Mouse (Mus musculus): ENCODE data around the gene Qk.

DNA sequence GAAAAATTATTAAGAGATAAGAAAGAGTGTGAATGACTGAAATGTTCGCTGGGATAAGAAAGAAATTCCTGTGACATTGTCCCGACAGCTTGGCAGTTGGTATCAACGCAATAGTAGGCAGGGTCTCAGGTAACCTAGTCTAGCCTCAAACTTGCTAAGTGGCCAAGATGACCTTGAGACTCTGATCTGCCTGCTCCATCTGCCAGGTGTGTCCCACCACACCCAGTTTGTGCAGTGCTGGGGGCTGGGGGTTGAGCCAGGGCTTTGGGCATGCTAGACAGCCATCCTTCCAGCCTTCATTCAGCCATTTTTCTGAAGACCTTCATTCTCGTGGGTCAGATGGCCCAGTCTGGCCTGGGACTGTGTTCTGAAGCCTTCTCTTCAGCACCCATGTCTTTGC, 46.9 kb upstream of the Qk start:
- no peak for TF ChIP-seq CTCF (IDR thresholded peaks at IDR 0.05 in 2 of 3, conservative IDR thresholded peaks at IDR 0.05 in 1 of 3; ENCODE audit: control insufficient read depth in 1 of 3, insufficient read depth in 1 of 3, low read depth in 2 of 3, low read length in 3 of 3, poor library complexity in 1 of 3, severe bottlenecking in 1 of 3)
- TF ChIP-seq GATA1 (IDR thresholded peaks at IDR 0.05; ENCODE audit: low read depth, low read length), result no peak
- TF ChIP-seq MAZ (IDR thresholded peaks at IDR 0.05; ENCODE audit: low read depth, low read length), result no peak
- no peak for TF ChIP-seq EP300 (IDR thresholded peaks at IDR 0.05; ENCODE audit: low read depth in 1 of 2, low read length in 2 of 2)
- no peak for TF ChIP-seq USF1 (IDR thresholded peaks at IDR 0.05; ENCODE audit: low read depth, low read length)
- no peak for TF ChIP-seq NELFE (IDR thresholded peaks at IDR 0.05; ENCODE audit: low read depth, low read length)
- TF ChIP-seq NRF1 (IDR thresholded peaks at IDR 0.05; ENCODE audit: insufficient read depth, low read depth, low read length, poor library complexity, severe bottlenecking), result no peak
- no peak for TF ChIP-seq MEF2A (IDR thresholded peaks at IDR 0.05; ENCODE audit: extremely low read depth, insufficient replicate concordance, low read depth, low read length, poor library complexity, severe bottlenecking)

Data from MEL (cell line).